Mouse (Mus musculus) A20 (cell line): ENCODE results near the gene Npas1.
A peak's percentile ranks its signal among the peaks of the same experiment; 100 is the strongest.

ENCODE experiments used
- DNase-seq: peaks from one replicate; pipeline ENCODE4 v3.0.0-alpha.2; 2011; ENCODE audit warnings: low read depth, low spot score

Npas1 gene

DNA sequence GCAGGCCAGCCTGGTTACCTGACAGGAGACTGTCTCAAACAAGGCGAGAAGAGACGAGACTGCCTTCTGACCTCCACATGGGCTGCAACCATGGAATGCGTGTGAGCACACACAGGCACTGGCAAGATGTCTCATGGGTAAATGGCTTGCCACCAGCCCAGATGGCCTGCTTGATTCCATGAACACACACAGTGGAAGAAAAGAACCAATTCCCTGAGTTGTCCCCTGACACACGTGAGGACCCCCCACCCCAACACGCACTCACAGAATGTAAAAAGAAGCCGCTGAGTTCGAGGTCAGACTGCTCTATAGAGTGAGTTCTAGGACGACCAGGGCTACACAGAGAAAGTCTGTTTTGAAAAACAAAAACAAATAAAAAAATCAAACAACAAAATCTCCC is at the start of gene Npas1:
TSS of gene Npas1 (minus strand) at position 101 of the 400 bp plus-strand sequence.
- DNase-seq = no peak

DNA sequence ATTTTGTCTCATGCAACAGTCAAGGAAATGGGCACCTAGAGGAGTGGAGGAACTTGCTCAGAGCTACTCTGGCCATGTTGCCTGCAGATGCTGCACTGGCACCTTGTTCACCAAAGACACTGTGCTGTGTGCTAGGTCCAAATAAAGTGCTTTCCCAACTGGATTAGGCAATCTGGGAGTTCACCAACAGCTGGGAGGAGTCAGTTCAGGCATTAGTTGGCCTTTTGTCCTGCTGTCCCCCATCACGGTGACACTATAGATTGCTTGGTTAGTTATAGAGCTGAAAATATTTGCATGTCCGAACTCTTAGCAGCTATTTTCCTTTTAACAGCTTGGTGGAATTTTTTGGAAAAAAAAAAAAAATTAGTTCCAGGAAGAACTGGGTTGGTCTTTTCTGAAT is 48.5 kb upstream of the Npas1 start:
- DNase-seq = no peak

DNA sequence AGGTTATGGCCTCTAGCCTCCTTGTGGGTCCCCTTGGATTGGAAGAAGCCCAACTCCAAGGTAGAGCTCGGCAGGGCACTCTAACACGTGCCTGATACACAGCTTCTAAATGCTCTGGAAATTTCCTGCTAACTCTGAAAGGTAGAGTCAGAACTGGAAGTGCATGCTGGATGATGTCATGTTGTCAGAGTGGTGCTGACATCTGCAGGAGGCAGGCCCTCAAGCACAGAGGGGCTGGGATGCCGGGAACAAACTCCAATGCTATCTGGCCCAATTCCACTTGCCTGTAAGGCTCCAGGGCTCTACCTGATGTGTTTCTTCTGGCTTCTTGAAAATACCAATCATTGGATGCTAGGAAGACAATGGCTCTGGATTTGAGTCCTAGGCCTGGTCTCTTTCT is 47.9 kb upstream of the Npas1 start:
- DNase-seq = no peak

GRCm38 (mm10) chr7:16524308-16524707 is 46.8 kb upstream of the Npas1 start:
- no peak for DNase-seq

DNA sequence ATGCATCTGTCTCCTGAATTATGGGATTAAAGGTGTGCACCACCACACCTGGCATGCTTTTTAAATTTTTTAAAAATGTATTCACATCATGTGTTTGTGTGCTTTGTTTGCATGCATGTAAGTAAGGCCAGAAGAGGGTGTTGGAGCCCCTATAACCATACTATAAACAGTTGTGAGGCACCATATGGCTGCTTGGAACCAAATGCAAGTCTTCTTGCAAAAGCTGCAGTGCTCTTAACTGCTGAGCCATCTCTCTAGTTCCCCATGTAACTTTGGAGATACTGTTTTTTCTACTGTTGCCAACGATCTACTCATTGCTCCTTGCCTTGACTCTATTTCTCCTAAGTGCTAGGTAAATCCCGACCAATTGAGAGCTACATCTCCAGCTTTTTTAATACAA is 41.8 kb upstream of the Npas1 start:
- DNase-seq = no peak

DNA sequence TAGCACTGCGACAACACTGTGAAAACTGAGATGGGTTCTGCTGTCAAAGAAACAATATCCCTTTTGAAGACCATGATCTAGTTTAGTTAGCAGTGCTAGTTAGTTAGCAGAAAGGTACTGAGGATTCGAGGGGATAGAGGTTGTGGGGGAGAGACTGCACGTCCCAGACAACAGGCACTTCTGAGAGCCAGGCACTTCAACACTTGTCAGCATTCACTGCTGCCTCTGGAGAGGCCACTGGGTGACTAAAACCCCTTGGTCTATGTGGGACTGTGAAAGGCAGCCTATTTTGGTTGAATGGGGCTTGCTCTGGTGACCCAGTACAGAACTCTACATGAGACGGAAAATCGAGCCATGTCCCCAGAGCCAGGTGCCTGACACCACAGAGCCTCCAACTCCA is 39.7 kb upstream of the Npas1 start:
- DNase-seq = no peak

DNA sequence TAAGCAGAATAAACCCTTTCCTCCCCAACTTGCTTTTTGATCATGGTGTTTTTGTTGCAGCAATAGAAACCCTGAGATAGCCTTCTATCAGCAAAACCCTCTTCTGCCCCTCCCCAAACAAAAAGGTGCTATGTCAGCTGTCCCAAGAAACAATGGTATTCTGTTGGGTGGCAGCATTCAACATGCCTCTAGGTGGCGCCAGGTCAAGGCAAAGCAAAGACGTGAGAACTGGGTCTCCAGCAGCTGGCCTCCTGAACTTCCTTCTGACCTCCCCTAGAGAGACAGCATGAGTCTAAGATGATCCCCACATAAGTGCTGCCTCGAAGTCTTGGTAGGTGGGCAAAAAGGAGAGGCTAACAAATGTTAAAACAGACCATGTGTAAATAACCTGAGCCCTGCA is 29.8 kb upstream of the Npas1 start:
- DNase-seq = peak; percentile 78

- DNase-seq = no peak
Measured at GRCm38 (mm10) chr7:16505226-16505593, 27.7 kb upstream of the Npas1 start.

- DNase-seq = no peak
Measured at GRCm38 (mm10) chr7:16504573-16505225, 27.2 kb upstream of the Npas1 start.

DNA sequence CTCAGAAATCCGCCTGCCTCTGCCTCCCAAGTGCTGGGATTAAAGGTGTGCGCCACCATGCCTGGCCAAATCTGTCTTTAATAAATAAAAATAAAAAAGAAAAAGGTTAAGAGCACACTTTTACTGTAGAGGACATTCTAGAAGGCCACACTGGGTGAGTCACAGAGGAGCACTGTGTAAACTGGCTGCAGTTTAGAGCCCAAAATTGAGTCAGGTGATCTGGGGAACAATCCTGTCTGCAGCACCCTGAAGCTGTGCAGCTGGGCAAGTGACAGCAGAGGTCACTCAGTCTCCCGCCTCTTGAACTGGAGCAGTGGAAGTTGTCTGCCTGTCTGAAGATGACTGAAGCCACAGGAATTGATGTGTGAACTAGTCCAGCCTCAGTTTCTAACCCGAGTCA is 24.0 kb upstream of the Npas1 start:
- DNase-seq = no peak

GRCm38 (mm10) chr7:16499671-16500104 is 22.2 kb upstream of the Npas1 start:
- DNase-seq = no peak

DNA sequence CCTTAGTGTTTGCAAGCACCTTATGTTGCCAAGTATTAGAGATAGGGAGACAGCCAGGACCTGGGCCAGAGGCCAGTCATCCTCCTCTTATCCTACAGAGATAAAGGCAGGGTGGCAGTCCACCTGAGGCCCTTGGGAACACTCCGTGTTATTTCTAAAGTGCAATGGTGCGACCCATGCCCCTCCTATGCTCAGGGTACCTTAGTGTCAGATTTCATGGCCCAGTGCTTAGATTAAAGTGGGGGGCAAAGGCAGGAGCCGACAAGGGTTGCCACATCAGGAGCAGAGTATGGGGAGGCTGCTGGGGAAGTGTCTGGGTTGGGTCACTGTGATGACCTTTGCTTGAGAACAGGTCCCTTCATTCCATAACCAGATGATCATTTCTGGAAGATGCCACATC is 18.7 kb upstream of the Npas1 start:
- no peak for DNase-seq

GRCm38 (mm10) chr7:16493361-16493760 is 15.8 kb upstream of the Npas1 start:
- DNase-seq = peak; percentile 64

GRCm38 (mm10) chr7:16492211-16492610 is 14.7 kb upstream of the Npas1 start:
- DNase-seq = no peak

DNA sequence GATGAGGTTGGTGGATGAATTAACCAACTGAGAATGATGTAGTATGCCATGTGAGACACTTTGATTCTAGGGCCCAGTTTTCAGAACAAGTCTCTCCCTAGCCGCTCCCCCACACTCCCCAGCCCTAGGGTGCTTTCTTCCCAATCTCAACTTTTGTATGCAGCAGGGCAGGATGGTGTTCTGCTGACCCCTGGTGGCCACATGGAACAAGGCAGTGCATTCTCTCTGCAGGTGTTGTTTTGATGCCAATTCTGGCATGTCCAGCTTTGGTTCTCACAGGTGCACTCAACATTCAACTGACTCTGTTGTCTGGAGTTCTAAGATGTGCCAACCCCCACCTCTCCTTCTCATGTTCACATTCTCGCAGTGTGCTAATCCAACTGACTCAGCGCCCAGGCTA is 14.2 kb upstream of the Npas1 start:
- DNase-seq = peak; percentile 91

DNA sequence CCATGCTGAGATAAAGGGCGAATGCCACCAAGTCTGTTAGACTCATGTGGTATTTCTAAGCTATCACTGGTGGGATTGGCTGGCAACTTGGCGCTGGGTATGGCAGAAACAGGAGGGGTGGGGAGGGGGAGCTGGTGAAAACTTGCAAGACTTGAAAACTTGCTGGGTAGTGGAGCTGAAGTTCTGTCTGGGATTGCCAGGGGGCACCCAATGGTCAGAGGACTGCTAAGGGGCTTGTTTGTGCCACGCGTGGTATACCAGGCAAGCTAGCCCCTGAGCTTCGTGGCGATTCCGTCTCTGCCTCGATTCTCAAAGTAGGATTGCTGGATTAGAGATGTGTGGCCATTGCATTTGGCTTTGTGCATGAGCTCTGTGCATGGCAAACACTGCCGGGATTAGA is 12.4 kb upstream of the Npas1 start:
- no peak for DNase-seq

GRCm38 (mm10) chr7:16488816-16489215 is 11.3 kb upstream of the Npas1 start:
- peak; percentile 68 for DNase-seq

DNA sequence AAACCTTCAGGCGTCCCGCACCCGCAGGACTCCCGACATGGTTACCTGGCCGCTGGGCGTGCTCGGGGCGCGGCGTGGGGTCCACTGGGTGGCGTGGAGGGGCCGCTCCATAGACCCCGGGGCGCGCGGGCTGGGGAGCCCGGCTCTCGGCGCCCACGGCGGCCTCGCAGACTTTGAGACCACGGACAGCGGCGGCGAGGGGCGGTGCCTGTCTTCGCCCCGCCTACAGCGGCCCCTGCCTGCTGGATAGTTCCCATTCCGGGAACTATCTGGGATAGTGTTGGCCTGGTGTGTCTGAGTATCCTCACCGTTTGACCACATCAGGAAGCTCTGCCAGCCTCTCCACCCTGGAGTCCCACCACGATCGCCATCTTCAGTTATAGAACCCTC is 933 bp downstream of the Npas1 start:
- no peak for DNase-seq

- DNase-seq = no peak
Measured at GRCm38 (mm10) chr7:16475764-16476599, 1.5 kb downstream of the Npas1 start.

DNA sequence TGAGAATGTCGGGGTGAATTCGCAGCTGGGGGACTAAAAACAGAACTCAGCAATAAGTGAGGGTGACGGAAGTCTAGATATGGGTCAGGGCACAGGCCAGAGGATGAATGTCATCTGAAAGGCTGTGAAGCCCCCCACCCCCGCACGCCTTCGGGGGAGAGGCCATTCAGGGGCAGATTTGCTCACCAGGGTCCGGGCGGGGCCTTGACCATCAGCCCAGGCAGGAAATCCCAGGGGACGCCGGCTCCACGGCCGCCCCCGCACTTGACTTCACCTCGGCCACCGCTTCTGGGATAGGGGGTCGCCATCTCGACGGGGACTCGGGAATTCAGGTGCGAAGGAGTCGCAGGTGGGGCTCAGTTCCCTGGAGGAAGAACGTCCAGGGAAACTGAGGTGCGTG is 2.2 kb downstream of the Npas1 start:
- DNase-seq = no peak

- no peak for DNase-seq
Measured at GRCm38 (mm10) chr7:16474445-16474844, 3.1 kb downstream of the Npas1 start.

- no peak for DNase-seq
Measured at GRCm38 (mm10) chr7:16473847-16474246, 3.7 kb downstream of the Npas1 start.

- no peak for DNase-seq
Measured at GRCm38 (mm10) chr7:16472116-16472709, 5.3 kb downstream of the Npas1 start.
